Mouse (Mus musculus) gastrocnemius, postnatal 25 days (tissue): Measurements from ENCODE around the gene Rundc3a. TPM values are rescaled to one million over a fixed set of nuclear protein-coding genes. Genes with fewer than 3 reads are reported as not detected.

ENCODE experiments used
- DNase-seq: peaks from one replicate; pipeline ENCODE4 v3.0.0; 2022
- total RNA-seq, 2 experiments: library from RNA; stranded (reverse); gene quantifications; 1 replicate in 1 of 2; 2 replicates in 1 of 2; pipeline ENCODE4 v1.2.3; 2021

The Rundc3a gene
- total RNA-seq, 2 experiments from 2014 or later = 0.35 TPM; not detected in 1

GRCm38 (mm10) chr11:102392441-102393237 lies 564 bp upstream of the Rundc3a start:
- DNase-seq = no peak

- no peak for DNase-seq
Observed at GRCm38 (mm10) chr11:102393719-102394420, 667 bp downstream of the Rundc3a start.

GRCm38 (mm10) chr11:102394421-102395124 lies 1.4 kb downstream of the Rundc3a start:
- DNase-seq = no peak

GRCm38 (mm10) chr11:102395250-102395649 lies 2.0 kb downstream of the Rundc3a start:
- DNase-seq = no peak

GRCm38 (mm10) chr11:102396263-102396662 lies 3.1 kb downstream of the Rundc3a start:
- no peak for DNase-seq

- no peak for DNase-seq
Observed at GRCm38 (mm10) chr11:102396671-102397141, 3.5 kb downstream of the Rundc3a start.

GRCm38 (mm10) chr11:102398007-102398825 lies 5.0 kb downstream of the Rundc3a start:
- no peak for DNase-seq

GRCm38 (mm10) chr11:102399107-102399506 lies 5.9 kb downstream of the Rundc3a start:
- DNase-seq = no peak

GRCm38 (mm10) chr11:102399610-102400072 lies 6.4 kb downstream of the Rundc3a start:
- DNase-seq = no peak

- DNase-seq = no peak
Observed at GRCm38 (mm10) chr11:102400513-102401084, 7.4 kb downstream of the Rundc3a start.

- no peak for DNase-seq
Observed at GRCm38 (mm10) chr11:102401898-102402500, 8.8 kb downstream of the Rundc3a start.

GRCm38 (mm10) chr11:102403657-102404056 lies 10.5 kb downstream of the Rundc3a start:
- no peak for DNase-seq

- DNase-seq = no peak
Observed at GRCm38 (mm10) chr11:102404161-102405010, 11.2 kb downstream of the Rundc3a start.

- no peak for DNase-seq
Observed at GRCm38 (mm10) chr11:102405544-102406285, 12.5 kb downstream of the Rundc3a start.

GRCm38 (mm10) chr11:102406401-102406800 lies 13.2 kb downstream of the Rundc3a start:
- DNase-seq = no peak

- peak; percentile 94 for DNase-seq
Observed at GRCm38 (mm10) chr11:102406900-102407833, 14.0 kb downstream of the Rundc3a start.

GRCm38 (mm10) chr11:102407834-102408215 lies 14.6 kb downstream of the Rundc3a start, which contains the start of gene Slc25a39:
Gene Slc25a39 (minus strand): TSS chr11:102407946.
- no peak for DNase-seq

GRCm38 (mm10) chr11:102408344-102408876 lies 15.2 kb downstream of the Rundc3a start:
- DNase-seq = peak; percentile 97
